ENCODE assay signal across 8 mouse cellular contexts in genomic region chr9:14380386-14381285, GRCm38 (mm10). TPM values are rescaled to one million over a fixed set of nuclear protein-coding genes. Genes with fewer than 3 reads are reported as not detected.
DNase-seq lines count a peak whose midpoint lies in the region; ATAC-seq and TF ChIP-seq lines count a peak whose summit lies in the region.

No protein-coding gene starts in this region.

- peaks cover 23% of the 10 kb centered on the region for H3K27me3 ChIP-seq in forebrain, embryonic 10.5 days (ENCODE audit: poor library complexity, severe bottlenecking)
- no peaks in the 10 kb centered on the region for H3K27me3 ChIP-seq in heart, embryonic 15.5 days
- no peaks in the 10 kb centered on the region for H3K27me3 ChIP-seq in liver, embryonic 14.5 days (ENCODE audit: control insufficient read depth, insufficient read depth, low read length)
- H3K27me3 ChIP-seq in stomach, embryonic 15.5 days (replicated peaks), result no peaks in the 10 kb centered on the region

- 0 out of 2 replicates have a peak overlapping the region, but pooled peaks have one; percentile 1 for H3K27ac ChIP-seq in brown adipose tissue, adult 24 weeks (replicated peaks; ENCODE audit: low read depth, low read length)
- H3K27ac ChIP-seq in forebrain, embryonic 10.5 days, result peak overlapping the region; percentile 84
- H3K27ac ChIP-seq in heart, embryonic 15.5 days, result peak overlapping the region; percentile 73
- peak overlapping the region; percentile 64 for H3K27ac ChIP-seq in liver, embryonic 14.5 days
- peak overlapping the region; percentile 87 for H3K27ac ChIP-seq in stomach, embryonic 15.5 days

- H3K4me3 ChIP-seq in brown adipose tissue, adult 24 weeks (ENCODE audit: insufficient read depth, low read depth, low read length), result peak overlapping the region; percentile 92
- H3K4me3 ChIP-seq in forebrain, embryonic 10.5 days, result peak overlapping the region; percentile 63
- peak overlapping the region; percentile 68 for H3K4me3 ChIP-seq in heart, embryonic 15.5 days
- peak overlapping the region; percentile 94 to 95 for H3K4me3 ChIP-seq in liver, embryonic 14.5 days (ENCODE audit: insufficient read depth in 1 of 2, low read depth in 2 of 2, low read length in 2 of 2)
- H3K4me3 ChIP-seq in stomach, embryonic 15.5 days (replicated peaks), result peak overlapping the region; percentile 76

- TF ChIP-seq CTCF in liver, embryonic 14.5 days (IDR thresholded peaks at IDR 0.05; ENCODE audit: low read depth), result peak; percentile 61

- peak overlapping the region; percentile 66 for H3K9ac ChIP-seq in heart, embryonic 15.5 days
- H3K9ac ChIP-seq in liver, embryonic 14.5 days (replicated peaks), result peak overlapping the region; percentile 93
- H3K9ac ChIP-seq in stomach, embryonic 15.5 days, result peak overlapping the region; percentile 76

- peak; percentile 96 for ATAC-seq in heart, embryonic 15.5 days (replicated peaks; ENCODE audit: insufficient number of reproducible peaks, insufficient read depth, low FRiP score, low read depth)
- ATAC-seq in liver, embryonic 14.5 days (ENCODE audit: insufficient read depth), result peak; percentile 95
- peak; percentile 96 for ATAC-seq in stomach, embryonic 15.5 days (ENCODE audit: insufficient read depth, low FRiP score, low read depth)

- no peaks in the 10 kb centered on the region; the same call in 1 of the 2 replicates for H3K4me1 ChIP-seq in brown adipose tissue, adult 24 weeks (ENCODE audit: control insufficient read depth, insufficient read depth, insufficient read length, low read length)
- peaks cover 34% of the 10 kb centered on the region for H3K4me1 ChIP-seq in forebrain, embryonic 10.5 days
- H3K4me1 ChIP-seq in heart, embryonic 15.5 days (replicated peaks), result peaks cover 17% of the 10 kb centered on the region
- peaks cover 24 to 37% of the 10 kb centered on the region in 2 experiments for H3K4me1 ChIP-seq in liver, embryonic 14.5 days (replicated peaks; ENCODE audit: control insufficient read depth in 2 of 2, insufficient read depth in 2 of 2, low read length in 1 of 2)
- peaks cover 22% of the 10 kb centered on the region for H3K4me1 ChIP-seq in stomach, embryonic 15.5 days

- peak; percentile 86 for DNase-seq in CD4-positive, CD25-positive, alpha-beta regulatory T cell, adult 2 months (ENCODE audit: low read depth, low spot score)
- DNase-seq in forebrain, embryonic 10.5 days (ENCODE audit: extremely low spot score, low spot score), result peak; percentile 74
- DNase-seq in kidney, postnatal 25 days, result peak; percentile 81 to 92
- DNase-seq in liver, embryonic 14.5 days (ENCODE audit: low read depth in 3 of 3, low spot score in 3 of 3), result peak; percentile 70 to 75 (median 70)
- peak; percentile 81 for DNase-seq in neural tube, embryonic 10.5 days (ENCODE audit: extremely low spot score, low spot score)

- no peak for TF ChIP-seq EP300 in liver, embryonic 14.5 days (IDR thresholded peaks at IDR 0.05; ENCODE audit: low read depth)

- H3K9me3 ChIP-seq in forebrain, embryonic 10.5 days, result no peaks in the 10 kb centered on the region
- no peaks in the 10 kb centered on the region for H3K9me3 ChIP-seq in heart, embryonic 15.5 days (replicated peaks)
- no peaks in the 10 kb centered on the region for H3K9me3 ChIP-seq in liver, embryonic 14.5 days (ENCODE audit: control insufficient read depth, low read length)
- H3K9me3 ChIP-seq in stomach, embryonic 15.5 days, result no peaks in the 10 kb centered on the region

- peak overlapping the region; percentile 89 for H3K4me2 ChIP-seq in heart, embryonic 15.5 days
- peak overlapping the region; percentile 80 for H3K4me2 ChIP-seq in liver, embryonic 14.5 days (ENCODE audit: low read depth)
- H3K4me2 ChIP-seq in stomach, embryonic 15.5 days, result peak overlapping the region; percentile 95

- no peaks in the 10 kb centered on the region for H3K36me3 ChIP-seq in forebrain, embryonic 10.5 days (replicated peaks)
- no peaks in the 10 kb centered on the region for H3K36me3 ChIP-seq in heart, embryonic 15.5 days
- peaks cover 22% of the 10 kb centered on the region for H3K36me3 ChIP-seq in liver, embryonic 14.5 days (replicated peaks; ENCODE audit: control insufficient read depth, insufficient read depth, low read depth)
- no peaks in the 10 kb centered on the region for H3K36me3 ChIP-seq in stomach, embryonic 15.5 days

- under 1% methylated on average over 76 of the region's 76 CpGs for WGBS in forebrain, embryonic 10.5 days
- WGBS in heart, embryonic 15.5 days, result under 1% methylated on average over 76 of the region's 76 CpGs
- WGBS in liver, embryonic 14.5 days (ENCODE audit: insufficient replicate concordance), result under 1% methylated on average over 76 of the region's 76 CpGs
- under 1% methylated on average over 75 of the region's 76 CpGs for WGBS in stomach, embryonic 15.5 days

RNA-seq across cellular contexts. Expression of gene Endod1, which starts 0.7 kb away (rescaled TPM):
- polyA plus RNA-seq in brown adipose tissue, adult 24 weeks (2012; ENCODE audit: insufficient read depth, insufficient read length, missing spikeins), result 2.8 and 3.6 TPM in 2 replicates
- 5.4 and 5.8 TPM in 2 replicates for polyA plus RNA-seq in forebrain, embryonic 10.5 days (2016; fragmentation: Nextera tagmentation; extraction: Ambion mirVana)
- 8.0 and 11.8 TPM in 2 replicates for polyA plus RNA-seq in heart, embryonic 15.5 days (2015; fragmentation: Nextera tagmentation; extraction: Ambion mirVana)
- polyA plus RNA-seq in liver, embryonic 14.5 days (2012; rRNA removed), result 18.8 and 22.3 TPM in 2 replicates
- polyA plus RNA-seq in liver, embryonic 14.5 days (2014; fragmentation: Nextera tagmentation; extraction: Ambion mirVana), result 41.8 and 42.3 TPM in 2 replicates
- 21.3 and 26.3 TPM in 2 replicates for polyA plus RNA-seq in stomach, embryonic 15.5 days (2015; fragmentation: Nextera tagmentation; extraction: Ambion mirVana)

Comparison
In these comparisons a context has a peak if more than half of its experiments do, and no peak if none do; other contexts are left out.
1. Peak in every context shown above with its lines: DNase-seq, ATAC-seq, H3K4me3 ChIP-seq and H3K27ac ChIP-seq.
2. H3K27ac ChIP-seq: peak in every context shown above with its lines; median percentile 87 in stomach, embryonic 15.5 days; 84 in forebrain, embryonic 10.5 days; 73 in heart, embryonic 15.5 days; 64 in liver, embryonic 14.5 days; 1 in brown adipose tissue, adult 24 weeks.